Mouse (Mus musculus): Measurements from ENCODE around the gene Olfr609. TPM values are rescaled to one million over a fixed set of nuclear protein-coding genes. Genes with fewer than 3 reads are reported as not detected.
"Not testable (repeated sequence)": the region's sequence is repeated elsewhere in the genome, so short reads cannot be mapped to it uniquely, and the experiment has no call there.

Gene Olfr609
- total RNA-seq (2021) (not detected), polyA plus RNA-seq (2012; rRNA removed) (not detected in 2 replicates)
- long read RNA-seq: 0 reads

DNA sequence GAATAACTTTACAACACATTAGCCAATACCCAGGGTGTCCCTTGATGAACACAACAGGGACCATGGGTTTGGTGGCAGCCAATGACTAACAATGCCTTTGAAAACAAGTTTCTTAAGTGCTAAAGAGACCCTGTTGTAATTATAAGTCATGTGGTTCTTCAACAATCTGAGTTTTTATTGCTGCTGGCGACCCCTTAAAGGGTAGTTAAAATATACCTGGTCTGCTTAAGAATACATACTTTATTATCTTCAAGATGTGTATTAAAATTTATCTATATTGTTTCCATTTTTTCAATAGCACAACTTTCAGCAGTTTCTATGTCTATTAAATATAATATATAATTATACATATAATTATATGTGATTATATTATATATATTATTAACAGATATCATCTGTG lies at the start of gene Olfr609:
Olfr609 (minus strand) TSS at position 101 of the 400 bp plus-strand sequence.
- DNase-seq: no peak

DNA sequence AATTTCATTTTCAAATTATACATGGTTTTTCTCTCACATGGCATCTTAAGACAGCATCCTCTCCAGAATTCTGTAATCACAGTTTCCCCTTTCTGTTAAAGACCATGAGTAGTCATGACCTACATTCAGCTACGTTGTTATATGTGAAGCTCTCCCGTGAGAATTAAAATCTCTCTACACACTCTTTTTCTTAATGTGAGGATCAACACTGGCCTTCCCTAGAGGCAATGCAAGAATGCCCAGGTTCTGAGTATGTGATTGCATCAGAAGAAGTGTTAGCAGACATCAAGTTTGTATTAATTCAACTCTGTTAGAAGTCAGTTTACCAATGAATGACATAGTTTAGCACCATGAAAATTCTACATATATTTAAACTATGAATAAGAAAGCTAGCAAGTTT lies 44.8 kb upstream of the Olfr609 start, which contains the start of gene Olfr612:
Olfr612 (minus strand) TSS at position 101 of the 400 bp plus-strand sequence.
- DNase-seq: not testable (repeated sequence)

DNA sequence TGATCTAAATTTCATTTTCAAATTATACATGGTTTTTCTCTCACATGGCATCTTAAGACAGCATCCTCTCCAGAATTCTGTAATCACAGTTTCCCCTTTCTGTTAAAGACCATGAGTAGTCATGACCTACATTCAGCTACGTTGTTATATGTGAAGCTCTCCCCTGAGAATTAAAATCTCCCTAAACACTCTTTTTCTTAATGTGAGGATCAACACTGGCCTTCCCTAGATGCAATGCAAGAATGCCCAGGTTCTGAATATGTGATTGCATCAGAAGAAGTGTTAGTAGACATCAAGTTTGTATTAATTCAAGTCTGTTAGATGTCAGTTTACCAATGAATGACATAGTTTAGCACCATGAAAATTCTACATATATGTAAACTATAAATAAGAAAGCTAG lies 22.9 kb upstream of the Olfr609 start, which contains the start of gene Olfr611:
Olfr611 (minus strand) TSS at position 101 of the 400 bp plus-strand sequence.
- not testable (repeated sequence) for DNase-seq

DNA sequence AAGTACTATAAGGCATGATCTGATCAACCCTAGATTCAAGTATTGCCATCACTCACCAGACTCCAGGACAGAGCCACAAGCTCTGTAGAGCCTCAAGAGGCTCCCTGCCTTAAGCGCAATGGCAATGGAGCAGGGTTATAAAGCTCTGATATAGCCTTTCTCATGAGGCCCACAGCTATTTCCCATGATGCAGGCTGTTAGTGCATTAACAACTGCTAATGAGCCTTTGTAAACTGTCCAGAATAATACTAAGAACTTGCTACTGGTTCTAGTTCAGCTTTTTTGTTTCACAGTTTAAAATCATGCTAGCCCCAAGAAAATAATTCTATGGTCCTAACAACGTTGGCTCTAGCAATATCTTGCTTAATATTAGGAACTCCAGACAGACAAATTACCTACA lies 14.2 kb upstream of the Olfr609 start, which contains the start of gene Olfr610:
Olfr610 (minus strand) TSS at position 101 of the 400 bp plus-strand sequence.
- DNase-seq: no peak

GRCm38 (mm10) chr7:103477106-103477505 lies 20.8 kb downstream of the Olfr609 start:
- not testable (repeated sequence) for DNase-seq

DNA sequence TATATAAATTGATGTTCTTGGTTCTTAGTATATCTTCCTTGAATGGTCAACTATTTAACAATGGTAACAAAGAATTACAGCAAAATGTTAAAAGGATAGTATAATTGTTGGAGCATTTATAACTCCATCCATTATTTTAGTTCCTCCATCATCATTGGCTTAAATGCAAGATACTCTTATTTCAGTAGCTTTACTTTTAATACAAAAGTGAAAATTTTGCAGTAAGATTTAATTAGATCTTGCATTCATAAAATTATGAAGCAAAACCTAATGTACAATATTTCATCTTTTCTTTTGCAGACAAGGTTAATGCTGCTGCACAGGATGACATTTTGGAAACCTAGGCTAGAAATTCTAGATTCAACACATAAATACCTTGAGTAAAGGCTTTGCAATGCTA lies 28.3 kb downstream of the Olfr609 start, which contains the start of gene Olfr608:
Olfr608 (plus strand) TSS at position 301 of the 400 bp plus-strand sequence.
- no peak for DNase-seq

DNA sequence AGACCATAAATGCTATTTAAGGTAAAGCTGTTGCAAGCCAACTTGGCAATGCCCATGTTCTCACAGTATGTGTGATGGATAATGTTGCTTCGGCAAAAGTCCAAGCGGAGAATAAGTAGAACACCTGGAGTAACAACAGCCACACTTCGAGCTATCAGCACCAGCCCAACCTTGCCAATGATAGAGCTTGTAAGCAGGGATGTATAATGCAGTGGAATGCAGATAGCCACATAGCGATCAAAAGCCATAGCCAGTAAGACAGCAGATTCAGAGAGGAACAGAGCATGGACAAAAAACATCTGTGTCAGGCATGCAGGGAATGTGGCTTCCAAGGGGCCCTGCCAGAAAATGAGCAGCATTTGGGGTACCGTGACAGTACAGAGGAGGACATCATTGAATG lies 37.3 kb downstream of the Olfr609 start:
- DNase-seq: no peak

DNA sequence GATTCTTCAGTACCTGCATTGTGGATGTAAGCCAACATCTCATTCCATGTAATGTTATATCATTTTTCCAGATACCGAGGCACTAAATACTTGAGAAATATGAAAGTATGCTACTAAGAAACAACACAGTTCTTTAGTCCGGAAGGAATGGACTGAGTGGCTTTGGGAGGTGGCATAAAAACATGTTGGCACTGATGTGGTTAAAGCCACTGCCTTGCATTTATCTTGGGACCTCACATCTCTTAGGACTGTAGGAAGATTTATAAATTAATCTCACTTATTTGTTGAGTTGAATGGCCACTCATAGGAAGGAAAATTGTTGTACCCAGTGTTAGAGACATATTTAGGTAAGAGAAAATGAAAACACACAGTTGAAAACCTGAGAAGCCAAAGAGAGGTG lies 49.1 kb downstream of the Olfr609 start, which contains the start of gene Olfr606:
Olfr606 (plus strand) TSS at position 301 of the 400 bp plus-strand sequence.
- no peak for DNase-seq

DNA sequence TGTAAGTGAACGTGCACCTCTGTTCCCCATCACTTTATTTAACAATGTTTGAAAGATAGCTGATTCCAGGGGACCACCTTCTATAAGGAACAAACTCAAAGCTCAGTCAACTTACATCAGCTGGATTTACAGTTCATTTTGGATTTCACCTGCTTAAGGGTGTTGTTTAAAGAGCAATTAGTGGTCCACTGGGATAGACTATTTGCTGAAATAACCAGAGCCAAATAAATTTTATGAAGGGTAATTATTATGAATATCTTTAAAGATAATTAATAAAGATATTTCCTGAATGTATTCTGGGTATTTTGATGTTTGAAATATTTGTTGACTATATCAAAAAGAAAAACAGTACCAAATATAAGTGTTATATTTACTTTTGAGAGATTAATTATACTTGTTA lies 52.5 kb downstream of the Olfr609 start, which contains the start of gene Olfr605:
Olfr605 (minus strand) TSS at position 101 of the 400 bp plus-strand sequence.
- DNase-seq: no peak

Other genes with a start within 250 kb of the Olfr609 start
- not detected for gene Usp17ld, start 245.6 kb downstream of the Olfr609 start, total RNA-seq (2021)
- not detected in 2 replicates for gene Usp17ld, start 245.6 kb downstream of the Olfr609 start, polyA plus RNA-seq (2012; rRNA removed)
- not detected for gene Olfr596, start 192.4 kb downstream of the Olfr609 start, total RNA-seq (2021)
- not detected in 2 replicates for gene Olfr596, start 192.4 kb downstream of the Olfr609 start, polyA plus RNA-seq (2012; rRNA removed)
- gene Olfr597, start 181.7 kb downstream of the Olfr609 start, total RNA-seq (2021): not detected
- gene Olfr597, start 181.7 kb downstream of the Olfr609 start, polyA plus RNA-seq (2012; rRNA removed): not detected in 2 replicates
- gene Olfr598, start 174.5 kb downstream of the Olfr609 start, total RNA-seq (2021): not detected
- gene Olfr598, start 174.5 kb downstream of the Olfr609 start, polyA plus RNA-seq (2012; rRNA removed): not detected in 2 replicates
- not detected for gene Olfr599, start 162.1 kb downstream of the Olfr609 start, total RNA-seq (2021)
- gene Olfr599, start 162.1 kb downstream of the Olfr609 start, polyA plus RNA-seq (2012; rRNA removed): not detected in 2 replicates
- gene Olfr600, start 148.4 kb downstream of the Olfr609 start, total RNA-seq (2021): not detected
- gene Olfr600, start 148.4 kb downstream of the Olfr609 start, polyA plus RNA-seq (2012; rRNA removed): not detected in 2 replicates
- gene Olfr601, start 135.4 kb downstream of the Olfr609 start, total RNA-seq (2021): not detected
- gene Olfr601, start 135.4 kb downstream of the Olfr609 start, polyA plus RNA-seq (2012; rRNA removed): not detected in 2 replicates
- not detected for gene Olfr603, start 111.9 kb downstream of the Olfr609 start, total RNA-seq (2021)
- gene Olfr603, start 111.9 kb downstream of the Olfr609 start, polyA plus RNA-seq (2012; rRNA removed): not detected in 2 replicates
- gene Usp17lc, start 83.0 kb downstream of the Olfr609 start, total RNA-seq (2021): not detected
- gene Usp17lc, start 83.0 kb downstream of the Olfr609 start, polyA plus RNA-seq (2012; rRNA removed): not detected in 2 replicates
- gene Olfr605, start 52.6 kb downstream of the Olfr609 start, total RNA-seq (2021): not detected
- not detected in 2 replicates for gene Olfr605, start 52.6 kb downstream of the Olfr609 start, polyA plus RNA-seq (2012; rRNA removed)
- not detected for gene Olfr606, start 49.0 kb downstream of the Olfr609 start, total RNA-seq (2021)
- not detected in 2 replicates for gene Olfr606, start 49.0 kb downstream of the Olfr609 start, polyA plus RNA-seq (2012; rRNA removed)
- gene Olfr607, start 33.9 kb downstream of the Olfr609 start, total RNA-seq (2021): not detected
- not detected in 2 replicates for gene Olfr607, start 33.9 kb downstream of the Olfr609 start, polyA plus RNA-seq (2012; rRNA removed)
- gene Olfr608, start 28.2 kb downstream of the Olfr609 start, total RNA-seq (2021): not detected
- not detected in 2 replicates for gene Olfr608, start 28.2 kb downstream of the Olfr609 start, polyA plus RNA-seq (2012; rRNA removed)
- gene Olfr610, start 14.1 kb upstream of the Olfr609 start, total RNA-seq (2021): not detected
- not detected in 2 replicates for gene Olfr610, start 14.1 kb upstream of the Olfr609 start, polyA plus RNA-seq (2012; rRNA removed)
- gene Olfr611, start 22.8 kb upstream of the Olfr609 start, total RNA-seq (2021): not detected
- gene Olfr611, start 22.8 kb upstream of the Olfr609 start, polyA plus RNA-seq (2012; rRNA removed): not detected in 2 replicates
- not detected for gene Olfr612, start 44.7 kb upstream of the Olfr609 start, total RNA-seq (2021)
- gene Olfr612, start 44.7 kb upstream of the Olfr609 start, polyA plus RNA-seq (2012; rRNA removed): not detected in 2 replicates
- gene Olfr613, start 50.0 kb upstream of the Olfr609 start, total RNA-seq (2021): not detected
- gene Olfr613, start 50.0 kb upstream of the Olfr609 start, polyA plus RNA-seq (2012; rRNA removed): not detected in 2 replicates
- gene Olfr615, start 58.0 kb upstream of the Olfr609 start, total RNA-seq (2021): not detected
- not detected in 2 replicates for gene Olfr615, start 58.0 kb upstream of the Olfr609 start, polyA plus RNA-seq (2012; rRNA removed)
- gene Olfr616, start 71.1 kb upstream of the Olfr609 start, total RNA-seq (2021): not detected
- gene Olfr616, start 71.1 kb upstream of the Olfr609 start, polyA plus RNA-seq (2012; rRNA removed): not detected in 2 replicates
- not detected for gene Olfr617, start 75.0 kb upstream of the Olfr609 start, total RNA-seq (2021)
- gene Olfr617, start 75.0 kb upstream of the Olfr609 start, polyA plus RNA-seq (2012; rRNA removed): not detected in 2 replicates
- not detected for gene Olfr618, start 92.0 kb upstream of the Olfr609 start, total RNA-seq (2021)
- gene Olfr618, start 92.0 kb upstream of the Olfr609 start, polyA plus RNA-seq (2012; rRNA removed): not detected in 2 replicates
- gene Olfr619, start 102.5 kb upstream of the Olfr609 start, total RNA-seq (2021): not detected
- not detected in 2 replicates for gene Olfr619, start 102.5 kb upstream of the Olfr609 start, polyA plus RNA-seq (2012; rRNA removed)
- not detected for gene Olfr620, start 114.5 kb upstream of the Olfr609 start, total RNA-seq (2021)
- gene Olfr620, start 114.5 kb upstream of the Olfr609 start, polyA plus RNA-seq (2012; rRNA removed): not detected in 2 replicates
- not detected for gene Olfr622, start 144.6 kb upstream of the Olfr609 start, total RNA-seq (2021)
- gene Olfr622, start 144.6 kb upstream of the Olfr609 start, polyA plus RNA-seq (2012; rRNA removed): not detected in 2 replicates
- not detected for gene Olfr623, start 165.6 kb upstream of the Olfr609 start, total RNA-seq (2021)
- gene Olfr623, start 165.6 kb upstream of the Olfr609 start, polyA plus RNA-seq (2012; rRNA removed): not detected in 2 replicates
- not detected for gene Olfr624, start 173.1 kb upstream of the Olfr609 start, total RNA-seq (2021)
- gene Olfr624, start 173.1 kb upstream of the Olfr609 start, polyA plus RNA-seq (2012; rRNA removed): not detected in 2 replicates
- not detected for gene Olfr625-ps1, start 184.7 kb upstream of the Olfr609 start, total RNA-seq (2021)
- gene Olfr625-ps1, start 184.7 kb upstream of the Olfr609 start, polyA plus RNA-seq (2012; rRNA removed): not detected in 2 replicates
- gene Olfr243, start 216.6 kb upstream of the Olfr609 start, total RNA-seq (2021): not detected
- not detected in 2 replicates for gene Olfr243, start 216.6 kb upstream of the Olfr609 start, polyA plus RNA-seq (2012; rRNA removed)
- not detected for gene Olfr628, start 232.3 kb upstream of the Olfr609 start, total RNA-seq (2021)
- gene Olfr628, start 232.3 kb upstream of the Olfr609 start, polyA plus RNA-seq (2012; rRNA removed): not detected in 2 replicates
- gene Olfr629, start 246.9 kb upstream of the Olfr609 start, total RNA-seq (2021): not detected
- gene Olfr629, start 246.9 kb upstream of the Olfr609 start, polyA plus RNA-seq (2012; rRNA removed): not detected in 2 replicates

Measured in adrenal gland, adult 2 months (tissue).